Mouse (Mus musculus) thymus, postnatal 4 days (tissue): ENCODE measurements around the gene Gm9803.

ENCODE experiments used
- DNase-seq: peaks from one replicate; pipeline ENCODE4 v3.0.0; 2021

Gene Gm9803

GRCm38 (mm10) chr10:43516992-43517660, 6.8 kb upstream of the Gm9803 start:
- DNase-seq, result no peak

GRCm38 (mm10) chr10:43517836-43518235, 6.0 kb upstream of the Gm9803 start:
- DNase-seq, result no peak

GRCm38 (mm10) chr10:43518368-43518767, 5.5 kb upstream of the Gm9803 start:
- no peak for DNase-seq

- no peak for DNase-seq
These were observed 3.9 kb upstream of the Gm9803 start for GRCm38 (mm10) chr10:43519977-43520376.

- DNase-seq, result no peak
These were observed 3.7 kb downstream of the Gm9803 start for GRCm38 (mm10) chr10:43527283-43528269.

GRCm38 (mm10) chr10:43534382-43534781, 10.5 kb downstream of the Gm9803 start:
- DNase-seq, result no peak

GRCm38 (mm10) chr10:43537652-43538051, 13.8 kb downstream of the Gm9803 start:
- DNase-seq, result no peak

GRCm38 (mm10) chr10:43538831-43539230, 14.9 kb downstream of the Gm9803 start:
- DNase-seq, result no peak

- no peak for DNase-seq
These were observed 15.9 kb downstream of the Gm9803 start for GRCm38 (mm10) chr10:43539746-43540310.

GRCm38 (mm10) chr10:43540442-43541152, 16.7 kb downstream of the Gm9803 start, which contains the start of gene 1700021F05Rik:
Gene 1700021F05Rik, minus strand, starts transcription at chr10:43540994.
- peak; percentile 99 for DNase-seq

- DNase-seq, result no peak
These were observed 17.3 kb downstream of the Gm9803 start for GRCm38 (mm10) chr10:43541153-43541544.

GRCm38 (mm10) chr10:43549411-43549810, 25.5 kb downstream of the Gm9803 start:
- DNase-seq, result peak; percentile 66

- DNase-seq, result no peak
These were observed 27.0 kb downstream of the Gm9803 start for GRCm38 (mm10) chr10:43550923-43551322.

- DNase-seq, result no peak
These were observed 27.5 kb downstream of the Gm9803 start for GRCm38 (mm10) chr10:43551388-43551787.

GRCm38 (mm10) chr10:43557630-43558165, 33.8 kb downstream of the Gm9803 start:
- no peak for DNase-seq

GRCm38 (mm10) chr10:43559313-43559712, 35.4 kb downstream of the Gm9803 start:
- no peak for DNase-seq

- peak; percentile 19 for DNase-seq
These were observed 36.9 kb downstream of the Gm9803 start for GRCm38 (mm10) chr10:43560765-43561164.

GRCm38 (mm10) chr10:43561311-43561710, 37.4 kb downstream of the Gm9803 start:
- DNase-seq, result no peak
